Mouse (Mus musculus): ENCODE measurements around the gene Klhl28.

The Klhl28 gene

DNA sequence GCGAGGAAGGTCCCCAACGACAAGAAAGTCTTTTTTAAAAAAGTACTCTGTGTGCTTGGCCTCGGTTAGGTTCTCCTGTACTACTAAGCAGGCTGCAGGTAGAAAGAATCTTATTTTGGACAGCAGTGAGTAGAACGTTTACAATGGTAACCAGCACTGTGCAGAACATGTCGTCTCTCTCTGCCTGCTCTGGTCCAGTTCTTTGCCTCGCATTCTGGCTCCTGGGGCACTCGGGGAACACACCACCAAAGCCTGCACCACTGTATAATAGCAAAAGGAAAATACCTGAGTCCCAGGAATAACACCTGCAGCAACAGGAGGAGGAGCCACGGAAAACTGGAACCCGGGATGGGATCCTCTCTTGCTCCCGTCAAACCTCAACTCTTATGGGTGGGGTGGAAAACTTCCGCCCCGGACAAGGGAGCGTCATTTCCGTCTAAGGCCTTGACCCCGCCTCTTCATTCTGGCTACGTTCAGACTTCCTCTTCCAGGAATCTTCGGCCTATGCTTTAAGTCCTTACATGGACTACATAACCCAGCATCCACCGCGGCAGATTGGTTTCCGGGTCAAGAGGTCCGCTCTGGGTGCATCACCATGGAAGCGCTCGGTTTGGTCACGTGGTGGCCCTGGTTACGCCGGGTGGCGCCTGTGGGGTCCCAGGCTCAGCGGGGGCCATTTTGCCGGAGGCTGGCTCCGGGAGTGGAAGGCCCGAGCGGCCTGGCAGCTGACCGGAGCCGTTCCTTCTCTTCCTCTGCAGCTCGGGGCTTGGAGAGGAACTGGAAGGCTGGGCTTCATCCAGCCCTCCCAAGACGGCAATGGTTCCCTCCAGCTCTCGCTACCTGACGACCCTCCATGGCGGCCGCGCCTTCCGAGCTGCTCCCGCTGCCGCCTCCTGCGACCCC is at the start of gene Klhl28, which contains the start of gene Togaram1:
TSS of gene Klhl28 (minus strand) at position 411 of the 903 bp plus-strand sequence.
TSS of gene Togaram1 (plus strand) at position 681 of the 903 bp plus-strand sequence.
- in situ Hi-C loops (cut with MboI, MseI) = loop anchor here (5.0 kb wide), 1 partner anchor 107 kb away; the partner anchor contains the start of gene Fkbp3

DNA sequence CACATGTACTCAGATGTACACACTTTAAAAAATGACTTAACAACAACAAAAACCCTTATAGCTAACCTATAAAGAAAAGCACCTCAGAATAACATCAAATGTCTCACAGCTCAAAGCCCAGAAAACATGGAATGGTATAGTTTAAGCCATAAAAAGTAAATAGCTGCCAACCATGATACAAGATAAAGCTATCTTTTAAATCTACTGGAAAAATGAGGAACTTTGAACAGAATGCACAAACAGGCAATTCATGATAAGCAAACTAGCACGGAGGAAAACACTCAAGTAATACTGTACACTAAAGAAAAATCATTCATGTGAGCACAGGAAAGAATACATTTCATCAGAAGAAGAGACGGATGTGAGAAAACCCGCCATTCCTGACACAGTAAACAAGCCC is 42.4 kb upstream of the Klhl28 start:
- in situ Hi-C loops (cut with MboI, MseI) = no loop called here

DNA sequence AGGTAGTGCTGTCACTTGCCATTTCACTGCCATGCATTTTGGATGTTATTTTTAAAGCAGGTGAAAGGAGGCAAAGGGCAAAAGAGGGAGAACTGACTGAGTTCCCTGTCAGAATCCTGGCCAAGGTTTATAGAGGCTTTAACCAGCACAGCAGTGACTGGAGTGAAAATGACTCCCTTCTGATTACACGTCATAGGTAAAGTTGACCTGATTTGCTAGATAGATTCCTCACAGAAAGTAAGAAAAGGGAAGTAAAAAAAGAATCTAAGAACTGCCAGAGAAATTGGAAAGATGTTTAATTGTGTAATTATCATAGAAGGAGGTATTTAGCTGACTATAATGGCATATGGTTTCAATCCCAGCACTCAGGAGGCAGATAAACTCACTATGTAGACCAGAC is 12.2 kb upstream of the Klhl28 start:
- in situ Hi-C loops (cut with MboI, MseI) = no loop called here

DNA sequence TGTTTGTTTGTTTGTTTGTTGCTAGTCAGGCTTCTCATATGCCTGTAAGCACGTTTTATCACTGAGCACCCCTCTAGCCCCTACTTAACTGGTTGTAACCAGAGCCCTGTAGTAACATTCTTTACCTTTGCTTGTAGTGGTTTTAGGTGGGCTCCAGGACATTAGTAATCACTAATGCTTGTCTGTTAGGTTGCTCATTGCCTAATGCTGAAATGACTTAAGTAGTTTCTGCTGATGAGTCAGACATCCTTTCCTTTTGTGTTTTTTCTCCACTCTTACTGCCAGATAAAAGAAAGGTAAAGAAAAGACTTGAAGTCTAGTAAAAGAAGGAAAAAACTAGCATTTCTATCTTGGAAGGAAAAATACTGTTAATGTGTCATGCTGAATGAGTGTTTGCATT is 10.9 kb upstream of the Klhl28 start:
- in situ Hi-C loops (cut with MboI, MseI) = no loop called here

DNA sequence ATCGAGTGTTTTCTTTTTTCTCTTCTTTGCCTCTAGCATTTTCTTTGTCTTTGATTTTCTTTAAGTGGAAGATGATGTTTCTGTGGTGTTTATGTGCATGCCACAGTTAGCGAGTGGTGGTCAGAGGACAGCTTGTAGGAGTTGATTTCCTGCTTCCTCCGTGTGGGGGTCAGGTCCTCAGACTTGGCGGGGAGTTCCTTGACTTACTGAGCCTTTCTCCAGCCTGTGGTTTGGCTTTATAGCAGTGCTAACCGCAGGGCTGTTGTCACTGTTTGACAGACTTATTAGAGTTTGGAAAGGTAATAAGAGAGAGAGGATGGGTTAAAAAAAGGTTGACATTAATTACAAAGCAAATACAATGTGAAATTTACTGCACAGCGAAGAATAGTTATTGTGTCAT is 10.2 kb upstream of the Klhl28 start:
- in situ Hi-C loops (cut with MboI, MseI) = no loop called here

DNA sequence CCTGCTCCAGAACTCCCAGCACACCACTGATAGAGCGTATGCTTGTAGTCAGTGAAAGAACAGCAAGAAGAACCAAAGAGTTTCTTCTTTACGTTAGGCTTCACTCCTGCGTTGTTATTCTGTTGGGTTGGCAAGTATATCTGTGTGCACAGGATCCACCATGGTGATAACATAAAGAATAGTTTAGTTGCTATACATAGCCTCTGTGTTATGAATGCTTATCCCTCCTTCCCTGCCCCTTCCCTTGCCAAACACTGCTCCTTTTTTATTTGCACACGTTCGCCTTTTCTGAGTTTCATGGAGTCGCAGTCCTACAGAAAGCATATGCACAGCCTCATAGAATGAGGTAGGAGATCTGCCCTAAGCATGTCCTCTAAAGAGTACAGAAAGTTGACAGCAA is 6.7 kb upstream of the Klhl28 start:
- in situ Hi-C loops (cut with MboI, MseI) = no loop called here

DNA sequence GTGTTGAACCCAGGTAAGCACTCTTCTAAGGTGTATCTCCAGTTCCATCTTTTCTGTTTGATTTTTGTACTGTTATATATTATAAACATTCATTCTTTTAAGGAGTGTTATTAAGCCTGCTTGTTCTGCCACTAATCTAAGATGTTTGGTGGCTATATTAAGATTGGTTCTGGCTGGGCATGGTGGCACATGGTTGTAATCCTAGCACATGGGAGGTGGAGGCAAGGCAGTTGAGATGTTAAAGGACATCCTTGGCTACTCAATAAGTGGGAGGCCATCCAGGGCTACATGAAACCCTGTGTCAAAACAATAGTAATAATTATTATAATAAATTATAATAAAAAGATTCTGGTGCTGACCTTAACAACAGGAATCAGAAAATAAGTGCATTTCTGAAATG is 6.1 kb upstream of the Klhl28 start:
- in situ Hi-C loops (cut with MboI, MseI) = no loop called here

DNA sequence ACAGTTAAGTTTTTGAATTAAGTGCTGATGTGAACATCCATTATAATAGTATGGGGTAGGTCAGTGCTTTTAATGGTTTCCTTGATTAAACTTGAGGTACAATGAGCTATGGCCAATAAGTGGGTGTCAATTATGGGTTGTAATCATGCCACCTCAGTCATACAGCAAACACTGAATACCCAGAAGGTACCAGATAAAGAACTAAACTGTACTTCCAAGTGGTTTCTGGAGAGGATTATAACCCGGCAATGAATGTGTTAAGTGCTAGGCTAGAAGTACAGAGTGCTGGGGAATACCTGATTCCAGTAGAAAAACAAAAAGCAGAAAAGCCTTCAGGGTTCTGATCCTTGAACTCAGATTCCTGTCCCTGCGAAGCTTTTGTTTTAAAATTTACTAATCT is 2.7 kb upstream of the Klhl28 start:
- in situ Hi-C loops (cut with MboI, MseI) = loop anchor here (5.0 kb wide), 1 partner anchor 104 kb away; the partner anchor contains the start of gene Fkbp3

DNA sequence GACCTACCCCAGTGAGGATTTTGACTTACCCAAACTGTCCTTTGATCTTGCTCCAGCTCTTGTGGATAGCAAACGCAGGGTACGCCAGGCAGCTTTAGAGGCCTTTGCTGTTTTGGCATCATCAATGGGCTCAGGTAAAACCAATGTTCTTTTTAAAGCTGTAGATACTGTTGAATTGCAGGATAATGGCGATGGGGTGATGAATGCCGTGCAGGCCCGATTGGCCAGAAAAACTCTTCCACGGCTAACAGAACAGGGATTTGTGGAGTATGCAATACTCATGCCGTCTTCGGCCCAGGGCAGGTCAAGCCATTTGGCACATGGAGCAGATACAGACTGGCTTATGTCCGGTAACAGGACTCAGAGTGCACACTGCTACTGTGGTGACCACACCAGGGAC is 2.1 kb upstream of the Klhl28 start:
- in situ Hi-C loops (cut with MboI, MseI) = loop anchor here (5.0 kb wide), 1 partner anchor 105 kb away; the partner anchor contains the start of gene Fkbp3

DNA sequence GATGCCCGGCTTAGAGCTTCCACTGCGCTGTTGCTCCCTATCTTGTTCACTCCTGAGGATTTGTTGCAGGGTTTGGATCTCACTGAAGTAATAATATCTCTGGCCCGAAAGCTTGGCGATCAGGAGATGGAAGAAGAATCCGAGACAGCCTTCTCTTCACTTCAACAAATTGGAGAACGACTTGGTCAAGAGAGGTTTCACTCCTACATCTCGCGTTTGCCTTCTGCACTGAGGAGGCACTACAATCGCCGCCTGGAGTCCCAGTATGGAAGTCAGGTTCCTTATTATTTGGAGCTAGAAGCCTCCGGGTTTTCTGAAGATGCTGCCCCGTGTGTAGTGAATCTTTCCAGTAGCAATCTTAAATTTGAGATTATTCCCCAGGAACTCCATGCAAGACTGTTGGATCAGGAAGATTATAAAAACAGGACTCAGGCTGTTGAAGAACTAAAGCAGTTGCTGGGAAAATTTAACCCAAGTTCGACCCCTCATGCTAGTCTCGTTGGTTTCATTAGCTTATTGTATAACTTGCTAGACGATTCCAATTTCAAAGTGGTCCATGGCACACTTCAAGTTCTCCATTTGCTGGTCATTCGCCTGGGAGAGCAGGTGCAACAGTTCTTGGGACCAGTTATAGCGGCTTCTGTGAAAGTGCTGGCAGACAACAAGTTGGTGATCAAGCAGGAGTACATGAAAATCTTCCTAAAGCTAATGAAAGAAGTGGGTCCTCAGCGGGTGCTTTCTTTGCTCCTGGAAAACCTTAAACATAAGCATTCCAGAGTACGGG is 1.5 kb upstream of the Klhl28 start:
- in situ Hi-C loops (cut with MboI, MseI) = loop anchor here (5.0 kb wide), 1 partner anchor 105 kb away; the partner anchor contains the start of gene Fkbp3

DNA sequence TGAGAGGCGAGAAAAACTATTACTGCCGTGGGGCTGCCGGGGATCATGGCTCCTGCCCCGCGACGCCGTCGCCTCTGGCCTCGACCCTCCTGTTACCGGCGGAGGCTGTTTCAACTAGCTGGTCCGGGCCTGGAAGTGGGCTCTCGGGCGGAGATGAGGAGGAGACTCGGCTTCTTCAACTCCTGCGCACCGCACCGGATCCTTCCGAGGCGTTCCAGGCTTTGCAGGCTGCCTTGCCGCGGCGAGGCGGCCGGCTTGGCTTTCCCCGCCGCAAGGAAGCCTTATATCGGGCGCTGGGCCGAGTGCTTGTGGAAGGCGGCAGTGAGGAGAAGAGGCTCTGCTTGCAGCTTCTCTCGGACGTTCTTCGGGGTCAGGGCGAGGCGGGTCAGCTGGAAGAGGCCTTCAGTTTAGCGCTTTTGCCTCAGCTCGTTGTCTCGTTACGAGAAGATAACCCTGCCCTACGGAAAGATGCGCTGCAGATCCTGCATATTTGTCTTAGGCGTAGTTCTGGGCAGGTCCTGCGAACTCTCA is 832 bp upstream of the Klhl28 start:
- in situ Hi-C loops (cut with MboI, MseI) = loop anchor here (5.0 kb wide), 1 partner anchor 106 kb away; the partner anchor contains the start of gene Fkbp3

DNA sequence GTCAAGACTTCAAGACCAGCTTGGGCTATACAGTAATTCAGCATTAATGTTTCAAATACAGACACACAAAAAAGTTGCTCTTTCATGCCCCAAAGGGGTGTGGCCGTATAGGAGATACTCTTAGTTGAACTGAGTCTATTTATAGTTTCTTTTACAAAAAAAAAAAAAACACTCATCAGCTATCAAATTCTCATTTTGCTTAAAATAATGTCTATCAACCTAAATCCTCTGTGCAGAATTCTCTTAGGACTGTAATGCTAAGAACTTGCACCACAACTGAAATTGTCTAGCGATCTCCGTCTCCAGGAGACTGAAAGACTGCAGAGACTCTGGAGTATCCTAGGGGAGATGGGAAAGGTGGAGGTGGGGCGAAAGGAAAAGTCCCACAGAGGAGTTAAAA is 774 bp downstream of the Klhl28 start:
- in situ Hi-C loops (cut with MboI, MseI) = no loop called here

DNA sequence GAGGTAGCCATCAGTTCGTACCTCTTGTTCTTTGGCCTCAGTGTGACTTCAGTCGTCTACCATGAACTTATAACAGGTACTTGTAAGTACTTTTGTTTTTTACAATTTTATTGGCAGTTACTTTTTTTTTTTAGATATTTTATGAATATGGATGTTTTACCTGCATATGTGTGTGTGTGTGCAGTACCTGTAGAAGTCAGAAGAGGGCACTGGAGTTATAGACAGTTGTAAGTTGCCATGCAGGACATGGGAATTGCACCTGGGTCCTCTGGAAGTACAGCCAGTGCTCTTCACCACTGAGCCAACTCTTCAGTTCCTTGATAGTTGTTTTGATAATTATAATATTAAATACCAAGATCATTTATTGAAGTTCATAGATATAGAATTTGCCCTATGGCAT is 27.8 kb downstream of the Klhl28 start:
- in situ Hi-C loops (cut with MboI, MseI) = no loop called here

DNA sequence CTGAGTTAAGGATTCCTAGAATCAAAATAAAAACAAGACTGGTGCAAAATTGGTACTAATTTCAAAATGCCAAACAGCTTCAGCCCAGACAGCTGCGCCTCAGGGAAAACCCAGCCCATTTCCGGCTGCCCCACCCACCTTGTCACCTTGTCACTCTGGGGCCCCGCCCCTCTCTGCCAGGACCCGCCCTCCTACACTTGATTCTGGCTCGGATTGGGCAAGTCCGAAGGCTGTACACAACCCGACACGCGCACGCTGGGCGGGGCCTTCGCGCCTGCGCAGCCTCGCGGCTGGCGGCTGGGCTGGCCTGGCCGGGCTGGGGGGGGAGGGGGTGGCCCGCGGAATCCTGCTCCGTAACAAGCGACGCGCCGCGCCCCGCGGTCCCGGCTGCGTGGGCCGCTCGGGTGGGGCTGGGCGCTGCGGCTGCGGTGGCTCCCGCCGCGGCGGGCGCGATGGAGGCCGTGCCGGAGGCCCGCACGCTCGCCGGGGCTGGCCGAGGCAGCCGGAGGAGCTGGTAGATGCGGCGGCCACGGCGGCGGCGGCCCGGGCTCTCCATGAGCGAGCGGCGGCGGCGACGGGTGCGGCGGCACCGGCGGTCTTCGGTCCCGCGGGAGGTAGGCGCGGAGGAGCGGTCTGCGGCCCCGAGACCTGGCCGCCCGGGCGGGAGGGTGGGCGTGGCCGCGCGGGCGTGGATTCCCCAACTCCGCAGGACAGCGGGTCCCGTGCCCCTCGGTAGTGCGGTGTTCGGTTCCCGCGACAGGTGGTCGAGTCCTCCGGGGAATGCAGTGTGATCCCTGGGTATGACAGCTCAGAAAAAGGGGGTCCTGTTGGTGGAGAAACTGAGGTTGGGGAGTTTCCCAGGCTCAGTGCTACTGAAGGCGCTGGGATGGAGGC is 47.5 kb downstream of the Klhl28 start, which contains the start of gene Gm527:
TSS of gene Gm527 (plus strand) at position 329 of the 894 bp plus-strand sequence.
- in situ Hi-C loops (cut with MboI, MseI) = no loop called here

DNA sequence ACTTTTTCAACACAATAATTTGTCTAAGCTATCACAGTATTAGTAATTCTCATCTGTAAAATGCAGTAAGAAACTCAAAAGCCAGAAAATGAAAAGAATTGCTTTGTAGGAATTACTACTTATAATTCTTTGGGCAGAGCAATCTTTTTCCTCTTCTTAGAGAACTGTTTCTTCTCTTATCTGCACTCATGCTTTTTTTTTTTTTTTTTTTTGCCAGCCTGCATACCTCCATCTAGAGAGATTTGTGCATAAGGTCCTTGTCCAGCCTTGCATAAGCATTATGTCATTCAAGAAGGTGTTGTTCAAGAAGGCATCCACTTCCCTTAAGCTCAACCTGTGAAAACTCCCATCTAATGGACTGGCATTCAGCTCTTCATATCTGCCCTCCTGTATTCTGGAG is 48.6 kb downstream of the Klhl28 start:
- in situ Hi-C loops (cut with MboI, MseI) = no loop called here

DNA sequence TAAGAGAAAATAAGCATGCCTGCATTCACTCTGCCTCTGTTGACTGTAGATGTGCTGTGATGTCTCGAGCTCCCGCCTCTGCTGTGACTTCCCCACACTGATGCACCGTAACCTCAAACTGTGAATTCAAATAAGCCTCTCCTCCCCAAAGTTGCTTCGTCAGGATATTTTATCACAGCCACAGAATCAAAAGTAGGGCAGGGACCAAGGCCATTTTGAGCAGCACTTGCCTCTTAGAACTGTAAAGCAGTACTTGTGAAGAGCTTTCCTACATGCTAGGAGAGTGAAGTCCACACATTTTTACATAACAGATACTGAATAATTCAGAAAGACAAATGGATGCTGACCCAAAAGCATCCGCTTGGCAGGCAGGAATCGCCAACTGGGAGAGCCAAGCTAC is 52.3 kb downstream of the Klhl28 start:
- in situ Hi-C loops (cut with MboI, MseI) = no loop called here

DNA sequence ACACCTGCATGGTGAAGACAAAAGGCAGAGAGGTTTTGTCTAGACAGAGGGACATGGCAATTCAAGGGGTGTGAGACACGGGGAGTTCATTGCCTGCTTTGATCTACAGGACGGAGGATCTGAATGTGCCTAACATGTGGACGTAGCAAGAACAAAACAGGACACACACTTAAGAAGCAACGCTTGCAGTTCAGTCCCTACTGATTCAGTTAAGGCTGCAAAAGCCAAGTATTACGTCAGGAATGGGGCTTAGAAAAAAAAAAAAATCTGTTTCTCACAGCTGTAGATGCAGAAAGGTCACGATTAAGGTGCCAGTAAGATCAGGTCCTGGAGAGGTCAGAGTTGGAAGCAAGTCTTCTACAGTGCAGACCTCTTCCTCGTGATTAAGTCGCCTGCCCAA is 62.1 kb downstream of the Klhl28 start:
- in situ Hi-C loops (cut with MboI, MseI) = no loop called here

DNA sequence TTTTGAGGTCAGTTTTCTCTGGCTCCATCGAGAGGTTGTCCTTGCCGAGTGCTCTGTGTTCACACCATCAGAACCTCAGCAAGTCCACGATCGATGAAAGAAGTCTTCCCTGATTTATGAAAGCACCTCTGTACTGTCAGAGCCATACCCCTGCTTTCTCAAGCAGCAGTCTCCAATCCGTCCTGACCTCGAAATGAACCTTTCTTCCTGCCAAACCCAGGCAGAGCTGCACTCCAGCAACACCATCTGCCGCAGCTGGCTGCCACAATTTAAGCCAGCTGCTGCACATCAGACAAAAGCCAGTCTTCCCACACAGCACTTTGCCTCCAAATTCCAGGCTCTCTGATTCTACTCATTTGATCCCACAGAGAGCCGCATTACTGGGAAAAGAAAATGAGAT is 62.8 kb downstream of the Klhl28 start:
- in situ Hi-C loops (cut with MboI, MseI) = no loop called here

DNA sequence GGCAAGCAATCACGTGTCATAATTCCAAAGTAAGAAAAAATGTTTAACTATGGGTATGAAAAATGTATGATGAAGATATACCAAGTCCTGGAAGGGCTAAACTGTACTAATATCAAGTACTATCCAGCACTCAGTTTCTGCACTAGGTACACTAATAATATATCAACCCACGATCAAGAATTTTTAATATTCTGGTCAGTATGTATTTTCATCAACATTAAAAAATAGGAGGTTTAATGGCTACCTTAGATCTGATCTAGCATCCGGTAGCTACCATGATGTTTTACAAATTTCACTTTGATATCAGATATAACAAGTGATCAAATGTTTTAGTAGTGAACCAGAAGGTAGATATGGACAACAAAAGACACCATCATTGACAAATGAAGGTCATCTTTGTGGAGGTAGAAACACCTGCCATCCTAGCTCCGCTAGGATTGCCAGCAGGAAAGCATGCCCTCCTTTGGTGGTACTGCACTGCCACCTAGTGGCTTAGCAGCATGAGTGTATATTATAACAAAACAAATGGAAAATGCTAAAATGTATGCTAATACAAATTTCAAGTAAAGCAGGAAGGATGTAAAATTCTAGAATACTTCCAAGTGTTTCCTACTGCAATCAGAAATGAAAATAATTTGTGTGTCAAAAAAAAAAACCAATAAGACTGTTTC is 68.1 kb downstream of the Klhl28 start:
- in situ Hi-C loops (cut with MboI, MseI) = no loop called here
